Mouse (Mus musculus) liver, adult 2 months (tissue): Measurements from ENCODE around the gene Kcnab3.

Source experiments
- CTCF ChIP-seq: fragments of 200-500 bp; IDR thresholded peaks from 2 replicates; pipeline ENCODE4 v1.5.1; 2011; ENCODE audit warnings: low read depth, low read length, control low read depth
- POLR2A ChIP-seq: fragments of 200-500 bp; IDR thresholded peaks from 2 replicates; pipeline ENCODE4 v1.6.1; 2011; ENCODE audit warnings: low read length, control low read depth; ENCODE audit not compliant: insufficient read depth; ENCODE audit errors: extremely low read depth

GRCm38 (mm10) chr11:69295286-69295685 is 30.8 kb upstream of the Kcnab3 start:
- no peak for TF ChIP-seq CTCF
- no peak for TF ChIP-seq POLR2A
